Mouse (Mus musculus) forebrain, embryonic 12.5 days (tissue): ENCODE results near the gene Stx8. TPM values are rescaled to one million over a fixed set of nuclear protein-coding genes. Genes with fewer than 3 reads are reported as not detected.
A peak's percentile ranks its signal among the peaks of the same experiment; 100 is the strongest.

Experiments
- ATAC-seq: fragments of 200-750 bp; cut with Nextera tagmentation; 2 replicates; pipeline ENCODE4 v1.8.0; 2017; ENCODE audit warnings: moderate TSS enrichment; ENCODE audit not compliant: low FRiP score
- H3K27ac ChIP-seq: fragments of 300-500 bp; sonication (generic); 2 replicates; pipeline ENCODE4 v1.5.1; 2016; ENCODE audit warnings: mild to moderate bottlenecking
- H3K27me3 ChIP-seq: fragments of 300-500 bp; sonication (generic); 2 replicates; pipeline ENCODE4 v1.6.1; 2016; ENCODE audit warnings: mild to moderate bottlenecking
- H3K36me3 ChIP-seq: fragments of 300-500 bp; sonication (generic); replicated peaks from 2 replicates; pipeline ENCODE4 v1.6.1; 2016; ENCODE audit warnings: mild to moderate bottlenecking
- H3K4me1 ChIP-seq: fragments of 300-500 bp; sonication (generic); 2 replicates; pipeline ENCODE4 v1.6.1; 2016
- H3K4me2 ChIP-seq: fragments of 300-500 bp; sonication (generic); 2 replicates; pipeline ENCODE4 v1.6.1; 2016; ENCODE audit warnings: mild to moderate bottlenecking, moderate library complexity
- H3K4me3 ChIP-seq: fragments of 300-500 bp; sonication (generic); replicated peaks from 2 replicates; pipeline ENCODE4 v1.5.1; 2016; ENCODE audit warnings: mild to moderate bottlenecking
- H3K9ac ChIP-seq: fragments of 300-500 bp; sonication (generic); 2 replicates; pipeline ENCODE4 v1.6.1; 2016; ENCODE audit warnings: mild to moderate bottlenecking
- H3K9me3 ChIP-seq: fragments of 300-500 bp; sonication (generic); 2 replicates; pipeline ENCODE4 v1.6.1; 2016
- WGBS: fragments of 180-500 bp; shearing (Covaris S2); methylation state at CpG from one replicate; pipeline ENCODE4 v1.1.7; 2016; 5-methylcytosine and 5-hydroxymethylcytosine counted together
- polyA plus RNA-seq: library from polyadenylated mRNA; unstranded; fragments of >200 nt; fragmentation: Nextera tagmentation; extraction: Ambion mirVana; gene quantifications from 2 replicates; pipeline ENCODE4 v1.2.1, GENCODE M21; 2016

The Stx8 gene
- polyA plus RNA-seq, 1 experiment from 2014 or later, result 69.7 TPM

DNA sequence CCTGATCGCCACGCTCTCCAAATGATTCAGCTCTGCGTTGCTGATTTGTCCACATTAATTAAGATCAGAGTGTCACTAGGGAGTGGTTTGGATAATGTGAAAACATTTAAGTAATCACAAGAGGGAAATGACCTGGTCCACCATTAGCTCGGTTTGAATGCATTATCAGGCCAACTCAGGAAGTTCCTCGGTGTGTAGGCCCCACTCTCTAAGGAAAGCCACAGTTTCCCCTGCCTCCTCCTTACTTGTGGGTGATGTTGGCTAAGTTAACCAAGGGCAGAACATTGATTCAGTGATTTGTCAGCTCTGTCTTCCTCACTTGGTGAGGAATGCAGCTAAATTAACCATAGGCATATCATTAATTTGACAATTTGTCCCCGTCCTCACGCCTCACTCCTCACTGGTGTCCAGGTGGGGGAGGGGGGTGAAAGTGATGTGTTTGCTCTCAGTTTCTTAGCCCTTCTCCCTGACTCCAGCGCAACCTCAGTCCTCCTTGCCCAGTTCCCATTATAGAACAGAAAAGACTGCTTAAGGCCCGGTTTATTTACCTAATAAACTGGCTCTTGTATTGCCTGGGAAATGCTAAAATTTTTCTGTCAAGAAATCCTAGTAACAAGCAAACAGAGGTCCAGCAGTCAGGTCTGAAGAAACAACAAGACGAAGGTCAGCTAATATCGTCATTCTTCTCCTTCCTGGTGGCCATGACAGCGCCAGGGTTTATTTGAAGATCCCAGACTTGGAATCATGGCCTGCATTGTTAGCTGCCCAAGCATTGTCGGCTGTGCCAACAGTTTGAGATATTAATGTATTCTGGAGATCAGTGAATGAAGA is 178.5 kb downstream of the Stx8 start:
- H3K9me3 ChIP-seq, result no peaks in the 10 kb centered on the region
- no peaks in the 10 kb centered on the region for H3K36me3 ChIP-seq
- peaks cover 54% of the 10 kb centered on the region for H3K4me1 ChIP-seq
- H3K9ac ChIP-seq, result 0 out of 2 replicates have a peak overlapping the region, but pooled peaks have one; percentile 17
- no peak overlapping the region for H3K4me3 ChIP-seq
- ATAC-seq, result no peak
- H3K27me3 ChIP-seq, result peaks cover 54% of the 10 kb centered on the region
- 21% methylated on average over 13 of the region's 13 CpGs for WGBS
- H3K4me2 ChIP-seq, result peak overlapping the region; percentile 44
- H3K27ac ChIP-seq, result peak overlapping the region; percentile 90

- Histone ChIP-seq H3K9me3 (no peaks in the 10 kb centered on the region), H3K4me2 (peak overlapping the region; percentile 44), H3K27me3 (peaks cover 58% of the 10 kb centered on the region), H3K27ac (peak overlapping the region; percentile 90), H3K4me3 (no peak overlapping the region), H3K9ac (0 out of 2 replicates have a peak overlapping the region, but pooled peaks have one; percentile 17), H3K4me1 (peaks cover 60% of the 10 kb centered on the region), H3K36me3 (no peaks in the 10 kb centered on the region)
- 3% methylated on average over 13 of the region's 13 CpGs for whole genome bisulfite sequencing
- 0 out of 2 replicates have a peak, but pooled peaks have one; percentile 3 for ATAC-seq
Observed at GRCm38 (mm10) chr11:68145066-68145585, 179.1 kb downstream of the Stx8 start.

GRCm38 (mm10) chr11:68145586-68146455 is 179.8 kb downstream of the Stx8 start:
- Histone ChIP-seq H3K27me3 (peaks cover 58% of the 10 kb centered on the region), H3K4me3 (no peak overlapping the region), H3K9ac (0 out of 2 replicates have a peak overlapping the region, but pooled peaks have one; percentile 13), H3K4me2 (peak overlapping the region; percentile 44), H3K4me1 (peaks cover 65% of the 10 kb centered on the region), H3K9me3 (no peaks in the 10 kb centered on the region), H3K36me3 (no peaks in the 10 kb centered on the region), H3K27ac (peak overlapping the region; percentile 90)
- ATAC-seq, result peak; percentile 72
- WGBS, result 2% methylated on average over 17 of the region's 17 CpGs

- H3K9me3 ChIP-seq, result no peaks in the 10 kb centered on the region
- H3K4me2 ChIP-seq, result peak overlapping the region; percentile 44
- H3K27ac ChIP-seq, result peak overlapping the region; percentile 90
- ATAC-seq, result peak; percentile 55
- 4% methylated on average over 4 of the region's 4 CpGs for WGBS
- H3K27me3 ChIP-seq, result peaks cover 54% of the 10 kb centered on the region
- peaks cover 72% of the 10 kb centered on the region for H3K4me1 ChIP-seq
- H3K36me3 ChIP-seq, result no peaks in the 10 kb centered on the region
- H3K9ac ChIP-seq, result peak overlapping the region; percentile 13; the same call in 1 of the 2 replicates
- H3K4me3 ChIP-seq, result no peak overlapping the region
Observed at GRCm38 (mm10) chr11:68146456-68146851, 180.5 kb downstream of the Stx8 start.

DNA sequence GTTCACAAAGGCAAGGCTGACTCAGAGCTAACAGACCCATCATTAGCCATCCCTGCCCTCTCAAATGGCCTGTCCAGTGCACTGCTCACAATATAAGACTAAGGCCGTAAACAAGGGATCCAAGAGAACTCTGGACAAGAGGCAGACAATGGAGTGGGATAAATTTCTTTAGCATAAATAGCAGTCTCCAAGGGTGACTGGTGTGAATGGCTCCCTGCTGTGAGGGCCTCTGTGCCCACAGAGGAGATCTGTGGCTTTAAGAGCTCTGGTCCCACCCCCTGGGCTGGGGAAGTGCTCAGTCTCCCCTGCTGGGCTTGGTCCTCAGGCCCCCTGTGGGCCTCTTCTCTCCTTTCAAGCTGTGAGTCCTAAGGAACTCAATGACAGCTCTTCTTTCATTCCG is 184.9 kb downstream of the Stx8 start:
- H3K4me1 ChIP-seq, result peaks cover 46% of the 10 kb centered on the region
- peaks cover 29% of the 10 kb centered on the region for H3K27me3 ChIP-seq
- H3K4me3 ChIP-seq, result no peak overlapping the region

GRCm38 (mm10) chr11:68155821-68156220 is 189.8 kb downstream of the Stx8 start:
- Histone ChIP-seq H3K9ac (no peak overlapping the region), H3K27ac (no peak overlapping the region), H3K36me3 (no peaks in the 10 kb centered on the region), H3K4me3 (no peak overlapping the region), H3K4me1 (peaks cover 19% of the 10 kb centered on the region), H3K27me3 (no peaks in the 10 kb centered on the region), H3K9me3 (no peaks in the 10 kb centered on the region), H3K4me2 (no peak overlapping the region)
- no peak for ATAC-seq

More for the DNA sequence above, 184.9 kb downstream of the Stx8 start:
- H3K36me3 ChIP-seq, result no peaks in the 10 kb centered on the region
- H3K4me2 ChIP-seq, result peak overlapping the region; percentile 24
- WGBS, result 6% methylated on average over 2 of the region's 2 CpGs
- peak overlapping the region; percentile 7; the same call in 1 of the 2 replicates for H3K9ac ChIP-seq
- H3K9me3 ChIP-seq, result no peaks in the 10 kb centered on the region
- H3K27ac ChIP-seq, result peak overlapping the region; percentile 71
- ATAC-seq, result peak; percentile 73

GRCm38 (mm10) chr11:68158166-68158565 is 192.2 kb downstream of the Stx8 start:
- no peak for ATAC-seq
- H3K9me3 ChIP-seq, result no peaks in the 10 kb centered on the region
- no peaks in the 10 kb centered on the region for H3K36me3 ChIP-seq
- H3K27ac ChIP-seq, result no peak overlapping the region
- peaks cover 13% of the 10 kb centered on the region for H3K4me1 ChIP-seq
- WGBS, result 87% methylated on average over 3 of the region's 3 CpGs
- no peak overlapping the region for H3K4me2 ChIP-seq
- H3K27me3 ChIP-seq, result no peaks in the 10 kb centered on the region
- no peak overlapping the region for H3K4me3 ChIP-seq
- H3K9ac ChIP-seq, result no peak overlapping the region

DNA sequence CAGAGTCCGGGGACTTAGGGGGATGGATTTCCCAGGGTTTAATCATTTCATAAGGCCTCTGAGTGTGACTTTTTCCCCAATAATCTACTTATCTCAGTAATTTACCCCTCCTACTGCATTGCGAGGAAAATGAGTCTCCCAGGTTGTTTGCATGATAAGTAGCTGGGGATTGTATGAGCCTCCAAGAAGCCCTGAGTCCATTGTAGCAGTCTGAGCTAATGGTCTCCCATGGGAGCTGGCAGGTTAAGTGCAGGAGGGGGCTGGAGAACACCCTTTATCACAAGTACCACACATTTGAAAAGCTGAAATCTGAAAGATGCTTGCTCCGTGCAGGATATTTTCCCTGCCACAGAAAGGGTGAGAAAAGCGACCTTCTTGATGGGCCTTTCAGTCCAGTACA is 193.9 kb downstream of the Stx8 start:
- Histone ChIP-seq H3K4me1 (peaks cover 17% of the 10 kb centered on the region), H3K9ac (no peak overlapping the region), H3K4me2 (no peak overlapping the region), H3K36me3 (no peaks in the 10 kb centered on the region), H3K4me3 (no peak overlapping the region), H3K9me3 (no peaks in the 10 kb centered on the region), H3K27me3 (no peaks in the 10 kb centered on the region), H3K27ac (peak overlapping the region; percentile 71)
- WGBS, result 26% methylated on average over 4 of the region's 4 CpGs
- ATAC-seq, result peak; percentile 68; the same call in 1 of the 2 replicates

DNA sequence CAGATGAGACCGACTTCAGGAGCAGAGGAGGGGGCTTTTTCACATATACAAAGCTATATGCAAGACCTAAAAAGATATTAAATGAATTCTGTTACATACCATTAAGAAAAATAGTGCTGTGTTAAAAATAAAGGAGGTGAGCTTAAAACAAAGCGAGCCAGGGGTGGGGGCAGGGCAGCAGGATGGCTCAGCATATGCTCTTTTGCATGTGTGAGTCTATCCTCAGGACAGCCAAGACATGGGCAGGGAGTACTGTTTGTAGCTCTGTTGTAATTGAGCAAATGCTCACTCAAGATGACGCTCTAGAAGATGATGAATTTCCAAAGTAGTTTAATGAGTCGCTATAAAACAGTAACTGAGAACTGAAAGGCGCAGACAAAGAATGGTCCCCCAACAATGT is 198.4 kb downstream of the Stx8 start:
- no peaks in the 10 kb centered on the region for H3K36me3 ChIP-seq

GRCm38 (mm10) chr11:68168427-68168826 is 202.4 kb downstream of the Stx8 start:
- Histone ChIP-seq H3K36me3 (no peaks in the 10 kb centered on the region), H3K4me2 (no peak overlapping the region), H3K9ac (no peak overlapping the region), H3K4me3 (no peak overlapping the region), H3K4me1 (peaks cover 9% of the 10 kb centered on the region; the same call in 1 of the 2 replicates), H3K9me3 (no peaks in the 10 kb centered on the region), H3K27ac (no peak overlapping the region), H3K27me3 (no peaks in the 10 kb centered on the region)
- WGBS, result 85% methylated on average over 4 of the region's 4 CpGs
- ATAC-seq, result no peak

More for the DNA sequence above, 198.4 kb downstream of the Stx8 start:
- H3K4me1 ChIP-seq, result peaks cover 12% of the 10 kb centered on the region
- H3K9ac ChIP-seq, result no peak overlapping the region
- ATAC-seq, result no peak
- 92% methylated on average over 5 of the region's 5 CpGs for WGBS
- no peaks in the 10 kb centered on the region for H3K9me3 ChIP-seq
- no peak overlapping the region for H3K4me3 ChIP-seq
- H3K4me2 ChIP-seq, result no peak overlapping the region
- H3K27me3 ChIP-seq, result no peaks in the 10 kb centered on the region
- no peak overlapping the region for H3K27ac ChIP-seq

- Histone ChIP-seq H3K9ac (no peak overlapping the region), H3K4me1 (peaks cover 6% of the 10 kb centered on the region; the same call in 1 of the 2 replicates), H3K4me2 (no peak overlapping the region), H3K27ac (no peak overlapping the region), H3K36me3 (no peaks in the 10 kb centered on the region), H3K4me3 (no peak overlapping the region), H3K27me3 (no peaks in the 10 kb centered on the region), H3K9me3 (no peaks in the 10 kb centered on the region)
- ATAC-seq, result no peak
- WGBS, result 92% methylated on average over 7 of the region's 7 CpGs
Observed at GRCm38 (mm10) chr11:68171973-68172647, 206.1 kb downstream of the Stx8 start.
